Comparison of ENCODE assay signal across 14 mouse cellular contexts in the genomic region with DNA sequence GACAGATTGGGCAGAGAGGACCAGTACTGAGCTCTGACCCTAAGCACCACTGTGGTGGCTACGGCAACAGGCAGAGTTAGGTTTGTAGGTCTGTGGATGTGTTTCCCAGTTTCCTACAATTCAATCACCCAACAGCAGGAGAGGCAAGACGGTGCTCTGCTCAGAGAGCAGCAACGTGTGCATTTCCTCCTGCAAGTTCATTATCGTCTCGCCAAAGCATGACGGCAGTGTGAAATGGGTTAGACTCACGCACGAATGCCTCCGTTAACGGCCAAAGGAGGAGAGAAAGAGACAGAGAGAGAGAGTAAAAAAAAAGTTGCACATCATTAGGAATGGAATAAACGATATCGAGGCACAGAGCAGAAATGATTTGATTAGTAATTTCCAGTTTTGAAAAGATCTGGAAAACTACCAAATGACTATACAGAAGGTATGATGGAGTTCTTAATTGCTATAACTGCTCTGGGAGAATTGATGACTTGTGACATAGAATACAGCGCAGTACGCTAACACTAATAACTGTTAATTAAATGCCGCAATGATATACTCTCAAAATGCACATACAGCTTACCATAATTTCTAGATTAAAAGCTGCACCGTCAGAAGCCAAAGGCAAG.
DNase-seq lines count a peak whose midpoint lies in the region; ATAC-seq and TF ChIP-seq lines count a peak whose summit lies in the region.
"Had no signal": no experiment of that assay in that cellular context is flagged by ENCODE, and none has a peak within 500 bp of the region (broad histone marks: within the 10 kb centered on the region; RNA-seq: fewer than 3 reads in every experiment).

No protein-coding gene starts in this region.

- peak; percentile 71; the same call in 1 of the 2 replicates for ATAC-seq in forebrain, embryonic 12.5 days (ENCODE audit: low FRiP score)
- no peak for ATAC-seq in hindbrain, embryonic 15.5 days (ENCODE audit: low FRiP score, low read depth)
- ATAC-seq in neural tube, embryonic 13.5 days (ENCODE audit: low read depth), result peak; percentile 55
- ATAC-seq in megakaryocyte-erythroid progenitor cell, adult 5-6 weeks (replicated peaks; ENCODE audit: low FRiP score, low TSS enrichment, poor library complexity, severe bottlenecking), result no peak

- peak overlapping the region; percentile 88 for H3K27ac ChIP-seq in forebrain, embryonic 12.5 days
- H3K27ac ChIP-seq in hindbrain, embryonic 15.5 days (replicated peaks), result peak overlapping the region; percentile 70
- H3K27ac ChIP-seq in neural tube, embryonic 13.5 days (replicated peaks), result peak overlapping the region; percentile 69
- no peak overlapping the region for H3K27ac ChIP-seq in kidney, adult 2 months (ENCODE audit: insufficient read depth, low read depth, low read length)
- H3K27ac ChIP-seq: heart, embryonic 13.5 days; left cerebral cortex, adult 2 months; limb, embryonic 15.5 days had no signal

- no peak for TF ChIP-seq POLR2A in kidney, adult 2 months (IDR thresholded peaks at IDR 0.05; ENCODE audit: low read depth, low read length)

- H3K36me3 ChIP-seq in forebrain, embryonic 12.5 days (replicated peaks), result no peaks in the 10 kb centered on the region
- no peaks in the 10 kb centered on the region for H3K36me3 ChIP-seq in hindbrain, embryonic 15.5 days
- no peaks in the 10 kb centered on the region for H3K36me3 ChIP-seq in neural tube, embryonic 13.5 days
- H3K36me3 ChIP-seq in kidney, adult 2 months (ENCODE audit: control insufficient read depth, insufficient read depth, low read length), result no peaks in the 10 kb centered on the region
- H3K36me3 ChIP-seq: heart, embryonic 13.5 days; limb, embryonic 15.5 days had no signal

- H3K4me3 ChIP-seq in forebrain, embryonic 12.5 days (replicated peaks), result no peak overlapping the region
- no peak overlapping the region for H3K4me3 ChIP-seq in hindbrain, embryonic 15.5 days
- H3K4me3 ChIP-seq in neural tube, embryonic 13.5 days, result no peak overlapping the region
- H3K4me3 ChIP-seq in kidney, adult 2 months (ENCODE audit: insufficient read depth, low read depth, low read length), result no peak overlapping the region
- H3K4me3 ChIP-seq: heart, embryonic 13.5 days; left cerebral cortex, adult 2 months; limb, embryonic 15.5 days had no signal

- intact Hi-C loops in left cerebral cortex, postnatal 36 days (cut with DNase I), result no loop called here

- H3K27me3 ChIP-seq in forebrain, embryonic 12.5 days, result peaks cover 23% of the 10 kb centered on the region
- H3K27me3 ChIP-seq in hindbrain, embryonic 15.5 days, result no peaks in the 10 kb centered on the region
- peaks cover 14% of the 10 kb centered on the region for H3K27me3 ChIP-seq in neural tube, embryonic 13.5 days
- H3K27me3 ChIP-seq in kidney, adult 2 months (replicated peaks; ENCODE audit: control insufficient read depth, insufficient read depth, low read length), result no peaks in the 10 kb centered on the region
- H3K27me3 ChIP-seq: heart, embryonic 13.5 days; limb, embryonic 15.5 days had no signal

- no peak overlapping the region for H3K9ac ChIP-seq in forebrain, embryonic 12.5 days
- no peak overlapping the region for H3K9ac ChIP-seq in hindbrain, embryonic 15.5 days
- H3K9ac ChIP-seq in neural tube, embryonic 13.5 days, result no peak overlapping the region
- H3K9ac ChIP-seq: heart, embryonic 13.5 days; limb, embryonic 15.5 days had no signal

- peaks cover 31% of the 10 kb centered on the region for H3K4me1 ChIP-seq in forebrain, embryonic 12.5 days
- peaks cover 38% of the 10 kb centered on the region for H3K4me1 ChIP-seq in hindbrain, embryonic 15.5 days (replicated peaks)
- H3K4me1 ChIP-seq in neural tube, embryonic 13.5 days (replicated peaks), result peaks cover 65% of the 10 kb centered on the region
- H3K4me1 ChIP-seq in kidney, adult 2 months (ENCODE audit: control insufficient read depth, insufficient read depth, low read length), result no peaks in the 10 kb centered on the region
- H3K4me1 ChIP-seq: heart, embryonic 13.5 days had no signal

- no peaks in the 10 kb centered on the region for H3K9me3 ChIP-seq in forebrain, embryonic 12.5 days
- H3K9me3 ChIP-seq in hindbrain, embryonic 15.5 days, result no peaks in the 10 kb centered on the region
- H3K9me3 ChIP-seq in neural tube, embryonic 13.5 days, result no peaks in the 10 kb centered on the region
- H3K9me3 ChIP-seq: heart, embryonic 13.5 days; limb, embryonic 15.5 days had no signal

- H3K4me2 ChIP-seq in forebrain, embryonic 12.5 days, result peak overlapping the region; percentile 29
- peak overlapping the region; percentile 18 for H3K4me2 ChIP-seq in hindbrain, embryonic 15.5 days
- peak overlapping the region; percentile 23 for H3K4me2 ChIP-seq in neural tube, embryonic 13.5 days
- H3K4me2 ChIP-seq: heart, embryonic 13.5 days; limb, embryonic 15.5 days had no signal

- WGBS in forebrain, embryonic 12.5 days, result 40% methylated on average over 16 of the region's 16 CpGs
- WGBS in hindbrain, embryonic 15.5 days, result 21% methylated on average over 16 of the region's 16 CpGs
- WGBS in neural tube, embryonic 13.5 days, result 29% methylated on average over 16 of the region's 16 CpGs
- 52% methylated on average over 16 of the region's 16 CpGs for WGBS in kidney, adult 2 months

- DNase-seq in cerebellum, postnatal 10 days, result peak; percentile 51 to 55
- no peak for DNase-seq in cerebellum, postnatal 25 days
- DNase-seq in left cerebral cortex, postnatal 36 days (ENCODE audit: low spot score in 2 of 2), result no peak
- no peak for DNase-seq in kidney, adult 2 months
- DNase-seq: cerebellum, adult 11 months; kidney, postnatal 10 days; spleen, adult 18-20 months had no signal

- no peak for TF ChIP-seq CTCF in kidney, adult 2 months (conservative IDR thresholded peaks at IDR 0.05; ENCODE audit: insufficient read depth, insufficient read length, low read depth, low read length)

Comparison
In these comparisons a context has a peak if more than half of its experiments do, and no peak if none do; other contexts are left out.
1. DNase-seq: peak in cerebellum, postnatal 10 days (2 of 2); none in cerebellum, postnatal 25 days (0 of 2), left cerebral cortex, postnatal 36 days (0 of 2) and kidney, adult 2 months (single experiment).
2. ATAC-seq: peak in forebrain, embryonic 12.5 days (single experiment) and neural tube, embryonic 13.5 days (single experiment); none in hindbrain, embryonic 15.5 days (single experiment) and megakaryocyte-erythroid progenitor cell, adult 5-6 weeks (single experiment).
3. Peak in every context shown above with its lines, with median percentiles within 50 percentile points of each other: H3K4me2 ChIP-seq.